Mouse (Mus musculus): ENCODE measurements at regions not wholly inside any gene's neighbourhood (a gene's known extent, or its start where the extent isn't known, plus 50 kb on each side); places are given as distances from the start of the nearest gene placed in this dataset.

DNA sequence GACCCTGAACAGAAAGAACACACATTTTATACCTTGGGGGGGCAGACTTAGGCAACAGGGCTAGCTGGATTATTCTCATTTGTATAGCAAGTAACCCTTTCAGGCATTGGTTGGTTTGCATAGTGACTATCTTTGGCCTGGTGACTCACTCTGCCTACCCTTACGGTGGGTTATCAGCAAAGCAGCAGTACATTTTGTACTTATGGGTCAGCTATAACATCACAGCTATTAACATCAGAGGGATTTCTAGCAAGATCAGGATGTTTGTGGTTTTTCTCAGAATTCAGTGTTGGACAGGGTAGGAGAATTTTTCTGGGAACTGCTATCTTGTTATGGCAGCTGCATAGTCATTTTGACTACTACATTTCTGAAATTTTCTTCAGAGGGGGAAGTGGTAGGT, 84.7 kb downstream of the Serpinb9g start:
- Histone ChIP-seq H3K36me3 (ENCODE audit: control insufficient read depth, insufficient read depth) (no peaks in the 10 kb centered on the region), H3ac (ENCODE audit: control insufficient read depth, insufficient read length, low read depth) (no peak overlapping the region), H3K4me3 (ENCODE audit: insufficient read depth, poor library complexity, severe bottlenecking) (no peak overlapping the region), H3K27me3 (ENCODE audit: control insufficient read depth, insufficient read depth, insufficient read length) (no peaks in the 10 kb centered on the region), H3K79me3 (ENCODE audit: low read depth) (no peaks in the 10 kb centered on the region), H3K79me2 (ENCODE audit: control insufficient read depth, insufficient read depth) (no peaks in the 10 kb centered on the region)
- no peak for TF ChIP-seq USF1 (IDR thresholded peaks at IDR 0.05; ENCODE audit: low read depth)
- no peak for TF ChIP-seq MAX (IDR thresholded peaks at IDR 0.05)
- TF ChIP-seq MYOD1 (IDR thresholded peaks at IDR 0.05; ENCODE audit: control insufficient read depth, insufficient read length, low read depth) = no peak
- no peak for TF ChIP-seq FOSL1 (IDR thresholded peaks at IDR 0.05; ENCODE audit: insufficient read depth, low read length, poor library complexity, severe bottlenecking)
- TF ChIP-seq CTCF (IDR thresholded peaks at IDR 0.05; ENCODE audit: control insufficient read depth, insufficient read depth, insufficient read length) = no peak
- no peak for TF ChIP-seq CEBPB (IDR thresholded peaks at IDR 0.05; ENCODE audit: low read depth)
- TF ChIP-seq MYOG (IDR thresholded peaks at IDR 0.05; ENCODE audit: control insufficient read depth, extremely low read depth, insufficient read length) = no peak

DNA sequence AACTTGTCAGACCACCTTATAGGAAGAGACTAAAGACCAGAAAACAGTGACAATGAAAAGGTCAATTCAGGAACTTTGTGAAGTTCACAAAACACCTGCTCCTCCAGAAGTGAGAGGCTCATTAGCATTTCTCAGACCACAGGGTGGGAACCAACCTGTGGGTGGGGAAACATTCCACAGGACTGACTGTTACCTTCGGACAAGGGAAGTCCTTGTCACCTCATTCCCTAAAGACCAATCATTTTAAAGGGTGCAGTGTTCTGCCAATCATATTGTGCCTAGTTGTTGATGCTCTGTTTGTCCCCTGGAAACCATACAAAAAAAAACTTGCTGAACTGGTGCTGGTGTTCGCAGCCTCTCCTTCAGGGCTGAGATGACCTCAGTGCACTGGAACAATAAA, 86.2 kb downstream of the Serpinb9g start:
- Histone ChIP-seq H3K36me3 (ENCODE audit: control insufficient read depth, insufficient read depth) (no peaks in the 10 kb centered on the region), H3K27me3 (ENCODE audit: control insufficient read depth, insufficient read depth, insufficient read length) (no peaks in the 10 kb centered on the region), H3ac (ENCODE audit: control insufficient read depth, insufficient read length, low read depth) (no peak overlapping the region), H3K79me2 (ENCODE audit: control insufficient read depth, insufficient read depth) (no peaks in the 10 kb centered on the region), H3K79me3 (ENCODE audit: low read depth) (no peaks in the 10 kb centered on the region), H3K4me3 (ENCODE audit: insufficient read depth, poor library complexity, severe bottlenecking) (no peak overlapping the region)
- no peak for TF ChIP-seq MAX (IDR thresholded peaks at IDR 0.05)
- no peak for TF ChIP-seq CTCF (IDR thresholded peaks at IDR 0.05; ENCODE audit: control insufficient read depth, insufficient read depth, insufficient read length)

- no peaks in the 10 kb centered on the region for H3K27me3 ChIP-seq (ENCODE audit: control insufficient read depth, insufficient read depth, insufficient read length)
- H3K79me3 ChIP-seq (ENCODE audit: low read depth) = no peaks in the 10 kb centered on the region
Observed at GRCm38 (mm10) chr13:33586065-33586464, 75.1 kb upstream of the Serpinb6d start.

More at GRCm38 (mm10) chr13:33586065-33586464, 75.1 kb upstream of the Serpinb6d start:
- H3K36me3 ChIP-seq (ENCODE audit: control insufficient read depth, insufficient read depth) = no peaks in the 10 kb centered on the region
- no peak overlapping the region for H3K4me3 ChIP-seq (ENCODE audit: insufficient read depth, poor library complexity, severe bottlenecking)
- H3K79me2 ChIP-seq (ENCODE audit: control insufficient read depth, insufficient read depth) = no peaks in the 10 kb centered on the region
- H3ac ChIP-seq (ENCODE audit: control insufficient read depth, insufficient read length, low read depth) = no peak overlapping the region
- TF ChIP-seq CEBPB (IDR thresholded peaks at IDR 0.05; ENCODE audit: low read depth) (peak; percentile 81), CTCF (IDR thresholded peaks at IDR 0.05; ENCODE audit: control insufficient read depth, insufficient read depth, insufficient read length) (no peak)
